Mouse (Mus musculus): ENCODE data around the gene Col4a2.
A peak's percentile ranks its signal among the peaks of the same experiment; 100 is the strongest.

Col4a2 gene

DNA sequence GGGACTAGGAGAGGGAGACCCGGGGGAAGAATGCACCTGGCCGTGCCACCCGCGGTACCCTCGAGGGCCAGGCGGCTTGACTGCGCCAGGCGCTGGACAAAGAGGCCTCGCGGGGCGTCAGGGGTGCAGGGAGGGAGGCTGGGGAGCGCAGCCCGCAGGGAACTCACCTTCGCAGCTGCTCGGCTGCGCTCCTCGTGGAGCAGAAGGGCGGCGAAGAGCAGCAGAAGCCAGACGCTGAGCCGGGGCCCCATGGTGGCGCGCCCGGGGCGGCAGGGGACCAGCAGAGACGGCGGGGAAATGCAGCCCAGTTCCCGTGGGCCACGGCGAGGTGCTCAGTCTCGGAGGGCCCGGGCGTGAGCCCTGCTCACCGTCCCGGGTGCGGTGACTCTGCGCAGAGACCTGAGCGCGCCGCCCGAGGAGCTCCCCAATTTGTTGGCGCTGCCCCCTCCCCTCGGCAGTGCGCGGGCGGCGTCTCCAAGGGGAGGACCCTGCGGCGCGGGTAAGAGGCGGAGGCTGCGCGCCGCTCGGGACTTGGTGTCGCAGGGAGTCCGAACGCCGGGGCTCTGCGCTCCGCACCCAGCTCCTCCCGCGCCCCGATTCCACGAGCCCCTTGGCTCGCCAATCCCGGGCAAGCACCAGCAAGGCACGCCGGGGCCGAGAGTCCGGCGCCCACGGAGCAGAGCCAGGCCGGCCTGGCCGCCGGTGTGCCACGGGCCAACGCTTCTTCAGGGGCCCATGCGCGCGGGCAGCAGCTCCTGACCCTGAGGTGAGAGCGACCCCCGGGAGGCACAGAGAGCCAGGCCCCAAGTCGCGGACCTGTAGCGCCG lies at the start of gene Col4a2, which contains the start of gene Col4a1:
Col4a2 (plus strand) TSS at position 457 of the 827 bp plus-strand sequence.
Col4a1 (minus strand) TSS at position 478 of the 827 bp plus-strand sequence.
- peak in 1 of 2 experiments; percentile 6 for DNase-seq

DNA sequence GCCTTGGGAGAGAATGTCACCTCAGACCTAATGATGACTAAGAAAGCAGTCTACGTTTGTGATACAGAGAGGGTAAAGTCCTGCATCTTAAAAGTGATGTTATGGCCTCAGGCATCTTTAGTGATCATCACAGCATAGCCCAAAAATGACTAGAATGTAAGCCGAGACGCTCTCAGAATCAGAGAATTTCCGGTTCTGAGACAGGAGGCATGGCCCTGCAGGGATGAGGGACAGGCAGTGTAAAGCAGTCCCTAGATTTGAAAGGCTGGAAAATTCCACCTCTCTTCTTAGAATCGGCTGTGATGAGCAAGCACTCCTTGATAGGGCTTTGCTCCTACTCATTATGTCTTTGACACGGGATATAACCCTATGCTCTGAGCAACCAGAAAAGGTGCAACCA lies 48.8 kb upstream of the Col4a2 start:
- no peak for DNase-seq

GRCm38 (mm10) chr8:11265971-11266370 lies 46.6 kb upstream of the Col4a2 start:
- DNase-seq: no peak

DNA sequence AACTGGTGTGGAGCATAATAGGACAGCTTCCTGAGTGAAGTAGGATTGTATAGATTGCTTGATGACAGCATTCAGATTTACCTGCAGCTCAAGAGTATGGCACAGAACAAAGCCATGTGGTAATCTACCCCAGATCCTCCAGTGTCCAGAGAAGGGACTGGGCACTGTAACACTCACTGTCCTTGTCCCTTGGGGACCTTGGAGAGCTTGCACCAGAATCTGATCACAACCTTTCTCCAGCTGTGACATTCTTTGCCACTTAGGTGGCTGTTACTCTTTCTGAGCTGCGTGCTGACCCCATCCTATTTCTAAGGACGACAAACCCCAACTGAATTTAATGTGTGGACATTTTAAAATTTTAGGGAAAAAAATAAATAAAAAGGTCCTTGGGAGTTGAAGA lies 46.1 kb upstream of the Col4a2 start:
- no peak for DNase-seq

GRCm38 (mm10) chr8:11268753-11269152 lies 43.9 kb upstream of the Col4a2 start:
- DNase-seq: no peak

GRCm38 (mm10) chr8:11270826-11271225 lies 41.8 kb upstream of the Col4a2 start:
- DNase-seq: no peak

GRCm38 (mm10) chr8:11272205-11272604 lies 40.4 kb upstream of the Col4a2 start:
- DNase-seq: no peak

DNA sequence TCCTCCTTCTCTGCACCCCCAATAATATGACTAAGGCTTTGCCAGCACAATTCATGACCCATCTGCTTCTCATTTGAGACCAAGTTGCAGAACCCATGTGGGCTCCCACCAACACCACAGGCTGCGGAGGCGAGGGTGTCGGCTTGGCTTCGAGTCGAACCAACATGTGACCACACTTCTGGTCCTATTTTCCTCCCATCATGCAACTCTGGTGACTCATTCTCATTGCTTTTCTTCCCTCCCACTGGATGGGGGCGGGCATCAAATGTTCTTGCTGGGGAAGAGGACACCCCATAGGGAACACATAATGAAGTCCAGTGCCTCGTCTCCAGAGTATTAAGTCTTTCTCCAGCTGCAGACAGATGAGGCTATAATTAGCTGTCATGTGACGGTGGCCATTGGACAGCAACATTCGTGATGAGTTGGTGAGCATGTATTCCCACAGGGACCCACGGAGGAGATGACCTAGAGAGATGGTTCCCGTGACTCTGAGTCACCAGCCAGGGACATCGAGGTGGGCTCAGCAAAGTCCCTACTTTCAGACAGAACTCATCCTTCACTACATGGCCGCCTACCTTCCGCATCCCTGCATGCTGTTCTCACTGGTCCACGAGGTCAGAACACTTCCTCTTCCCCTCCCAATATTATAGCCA lies 39.0 kb upstream of the Col4a2 start:
- no peak for DNase-seq

DNA sequence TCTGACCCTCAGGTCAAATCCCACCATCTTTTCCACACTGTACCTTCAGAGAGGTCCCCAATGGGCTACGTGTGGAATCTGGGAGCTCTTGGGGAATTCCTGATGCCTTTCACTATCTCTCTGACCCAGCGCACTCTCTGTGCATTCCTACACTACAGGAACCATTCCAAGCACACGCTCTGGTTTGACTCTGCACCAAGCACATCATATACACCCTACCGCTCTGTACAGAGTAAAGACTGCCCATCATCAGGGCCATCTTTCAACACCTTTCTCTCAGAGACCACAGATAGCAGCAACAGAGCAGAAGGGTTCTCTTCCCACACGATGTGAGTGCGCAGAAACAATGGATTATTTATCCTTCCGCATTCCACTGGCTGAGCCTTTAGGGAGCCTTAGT lies 38.2 kb upstream of the Col4a2 start:
- DNase-seq: no peak

DNA sequence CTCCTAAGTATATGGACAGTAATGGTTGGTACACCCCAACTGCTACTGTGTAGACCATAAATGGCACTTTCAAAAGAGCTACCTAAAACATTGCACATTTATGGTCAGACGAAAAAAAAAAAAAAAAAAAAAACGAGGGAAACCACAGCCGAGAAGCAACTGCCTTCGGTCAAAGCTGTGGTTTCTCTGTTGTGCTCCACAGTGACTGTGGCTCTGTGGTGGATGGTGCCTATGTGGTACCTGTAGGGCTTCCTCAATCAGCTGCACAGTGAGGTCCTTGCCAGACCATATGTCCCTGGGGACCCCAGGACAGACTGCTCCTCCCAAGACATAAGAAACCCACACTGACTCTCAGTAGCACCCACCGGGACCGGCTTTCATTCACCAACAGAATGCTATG lies 36.3 kb upstream of the Col4a2 start:
- no peak for DNase-seq

- no peak for DNase-seq
These were observed 35.0 kb upstream of the Col4a2 start for GRCm38 (mm10) chr8:11277602-11278051.

GRCm38 (mm10) chr8:11278101-11278611 lies 34.4 kb upstream of the Col4a2 start:
- no peak for DNase-seq

- no peak for DNase-seq
These were observed 33.2 kb upstream of the Col4a2 start for GRCm38 (mm10) chr8:11279296-11279826.

DNA sequence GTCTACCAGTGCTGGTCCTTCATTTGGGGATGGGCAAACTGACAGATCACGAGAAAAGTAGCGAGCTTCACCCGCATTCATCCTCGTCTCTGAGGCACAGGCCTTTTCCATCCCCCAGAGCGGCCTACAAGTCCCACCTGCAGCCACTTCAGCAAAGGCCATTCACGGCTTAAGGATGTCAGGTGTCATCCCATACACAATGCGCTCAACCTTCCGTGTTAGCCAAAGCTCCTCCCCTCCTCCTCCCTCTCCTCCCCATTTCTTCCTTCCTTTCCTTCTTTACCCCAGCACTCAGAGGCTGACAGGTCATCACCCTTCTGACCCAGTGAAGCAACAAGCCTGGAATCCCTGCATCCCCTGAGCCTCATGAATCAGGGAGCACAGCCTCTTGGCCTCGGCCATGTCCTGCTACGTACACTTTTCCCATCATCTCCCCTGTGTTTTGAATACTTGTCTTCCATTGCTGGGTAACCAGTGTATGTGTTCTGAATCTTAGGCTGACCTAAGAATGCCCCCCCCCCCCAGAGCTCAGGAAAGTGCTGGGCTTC lies 31.8 kb upstream of the Col4a2 start:
- DNase-seq: no peak

DNA sequence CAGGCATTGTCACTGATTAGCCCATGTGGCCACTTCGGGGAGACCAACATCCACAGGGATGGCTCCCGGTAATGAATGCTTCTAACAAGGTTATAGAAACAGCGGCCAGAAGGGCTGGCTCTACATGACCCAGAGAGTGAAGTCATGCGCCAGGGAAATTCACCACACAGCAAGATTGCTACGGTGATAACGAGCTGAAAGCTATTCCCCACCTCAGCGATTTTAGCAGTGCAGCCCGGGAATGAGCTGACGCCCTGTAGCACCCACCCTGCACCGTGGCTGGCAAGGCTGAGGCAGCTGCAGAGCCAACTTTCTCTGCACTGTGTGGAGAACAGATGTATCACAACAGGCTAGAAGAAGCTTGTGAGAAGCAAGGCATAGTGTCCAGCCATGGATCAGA lies 30.5 kb upstream of the Col4a2 start:
- DNase-seq: no peak

GRCm38 (mm10) chr8:11282696-11283095 lies 29.9 kb upstream of the Col4a2 start:
- DNase-seq: no peak

DNA sequence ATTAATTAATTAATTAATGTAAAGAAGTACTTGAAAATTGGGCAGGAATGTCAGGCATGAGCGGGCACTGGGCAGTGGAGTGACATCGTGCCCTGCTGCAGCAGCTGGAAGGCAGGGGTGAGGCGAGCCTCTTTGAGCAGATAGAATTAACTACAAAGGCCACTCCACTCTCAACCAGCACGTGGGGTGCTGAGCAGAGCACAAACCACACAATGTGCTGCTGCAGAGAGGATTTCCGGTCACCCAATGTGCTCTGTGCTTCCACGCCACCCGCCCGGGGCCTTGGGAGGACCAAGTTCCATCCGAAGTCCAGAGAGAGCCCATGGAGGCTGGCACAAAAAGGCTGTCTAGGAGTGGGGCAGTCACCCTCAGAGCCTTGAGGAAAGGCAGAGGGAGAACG lies 29.4 kb upstream of the Col4a2 start:
- DNase-seq: no peak

DNA sequence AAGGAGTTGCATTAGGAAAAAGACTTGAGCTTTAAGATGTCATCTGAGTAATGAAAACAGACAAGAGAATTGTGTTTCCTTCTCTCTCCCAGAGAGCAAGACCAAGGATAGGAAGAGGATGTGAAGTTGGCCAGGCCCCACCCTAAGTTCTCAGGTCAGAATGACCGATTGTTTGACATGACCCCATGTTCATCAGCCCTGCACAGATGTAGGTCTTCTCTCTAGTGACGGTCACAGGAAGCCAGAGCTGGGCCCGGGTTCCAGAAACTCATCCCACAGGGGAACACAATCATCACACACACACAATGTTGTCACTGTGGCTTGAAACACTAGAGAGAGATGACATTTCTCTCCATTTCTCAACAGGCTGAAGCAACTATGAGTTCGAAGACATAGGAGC lies 27.2 kb upstream of the Col4a2 start:
- no peak for DNase-seq

DNA sequence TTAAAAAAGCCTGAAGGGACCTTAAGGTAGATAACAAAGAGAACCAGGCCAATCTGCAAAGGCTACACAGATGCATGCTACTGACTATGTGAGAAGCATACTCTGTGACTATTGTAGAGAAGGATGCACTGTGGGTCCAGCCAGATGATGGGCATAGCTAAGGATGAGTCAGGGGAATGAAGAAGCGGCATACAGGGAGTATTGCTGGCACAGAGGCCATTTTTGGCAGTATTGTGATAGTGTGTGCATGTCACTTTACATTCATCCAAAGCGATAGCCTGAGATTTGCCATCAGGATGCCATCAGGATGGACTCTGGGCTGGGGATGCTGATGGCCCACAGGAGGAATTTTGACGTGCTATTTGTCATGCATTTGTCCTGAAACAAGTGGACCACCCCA lies 25.5 kb upstream of the Col4a2 start:
- DNase-seq: no peak

DNA sequence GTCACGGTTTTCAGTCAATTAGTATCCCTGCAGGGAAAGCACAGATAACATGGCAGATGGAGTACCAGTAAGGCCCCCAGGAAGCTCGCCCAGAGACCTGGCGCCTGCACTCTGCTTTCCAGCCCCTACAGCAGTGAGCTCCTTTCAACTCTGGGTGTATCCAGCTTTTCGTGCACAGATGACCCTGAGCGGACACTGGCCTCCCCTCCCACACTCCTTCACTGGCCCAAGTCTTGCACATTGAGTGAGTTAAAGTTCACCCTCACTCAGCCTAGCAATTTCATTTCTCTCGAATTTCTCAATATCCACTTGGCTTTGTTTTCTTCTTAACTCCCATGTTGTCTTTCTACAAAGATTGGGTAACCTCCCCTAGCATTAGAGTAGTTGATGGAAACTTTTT lies 24.3 kb upstream of the Col4a2 start:
- DNase-seq: no peak

DNA sequence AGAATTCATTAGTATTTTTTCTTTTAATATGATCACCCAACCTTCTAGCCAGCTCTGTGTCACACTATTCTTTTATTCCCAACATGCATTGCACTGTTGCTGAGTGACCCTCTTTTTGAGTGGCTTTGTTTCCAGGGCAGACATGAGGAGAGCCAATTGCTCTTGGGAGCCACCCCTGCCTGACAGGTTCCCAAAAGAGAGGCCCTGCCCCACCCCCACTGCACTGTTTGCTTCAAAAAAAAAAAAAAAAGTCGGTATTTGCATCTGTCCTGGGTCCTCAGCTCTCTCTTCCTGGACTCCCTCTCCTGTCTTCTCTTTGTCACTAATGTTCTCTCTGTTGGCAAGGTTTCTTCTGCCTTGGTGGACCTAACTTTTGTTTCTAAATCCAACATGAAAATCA lies 22.1 kb upstream of the Col4a2 start:
- DNase-seq: no peak

- no peak for DNase-seq
These were observed 20.0 kb upstream of the Col4a2 start for GRCm38 (mm10) chr8:11292611-11293010.

DNA sequence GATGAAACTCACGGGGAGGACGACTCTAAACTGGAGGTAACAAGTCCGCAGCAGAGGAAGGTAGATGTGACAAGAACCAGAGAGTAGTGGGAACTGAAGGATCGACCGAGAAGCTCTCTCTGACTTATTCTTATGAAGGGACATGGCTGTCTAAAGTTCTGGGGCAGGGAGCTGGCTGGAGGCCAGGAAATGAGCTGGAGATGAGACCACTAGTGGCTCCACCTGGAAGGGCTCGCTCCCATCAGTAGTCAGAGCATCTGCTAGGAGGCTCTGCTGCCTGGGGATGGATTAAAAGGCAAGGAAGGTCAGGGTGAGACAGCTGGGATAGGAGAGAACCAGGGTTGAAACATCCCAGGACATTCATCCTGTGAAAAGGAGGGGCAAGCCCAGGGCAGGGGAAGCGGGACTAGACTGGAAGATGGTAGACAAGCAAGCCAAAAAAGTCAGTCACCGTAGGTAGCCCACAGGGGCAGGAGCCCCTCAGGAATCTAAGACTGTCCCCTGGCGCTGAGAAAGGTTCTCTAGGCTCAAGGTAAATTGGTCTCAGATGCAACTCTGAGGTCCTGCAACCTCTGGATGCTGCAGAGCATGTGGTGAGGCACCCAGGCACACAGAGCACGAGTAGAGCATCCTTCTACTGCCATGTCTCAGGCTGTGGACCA lies 16.2 kb upstream of the Col4a2 start:
- DNase-seq: no peak
